Mouse (Mus musculus) stomach, embryonic 14.5 days (tissue): ENCODE data around the gene Inka1. TPM values are rescaled to one million over a fixed set of nuclear protein-coding genes. Genes with fewer than 3 reads are reported as not detected.

Experiments
- ATAC-seq: fragments of 200-750 bp; cut with Nextera tagmentation; 2 replicates; pipeline ENCODE4 v1.8.0; 2017; ENCODE audit warnings: low read depth, moderate TSS enrichment; ENCODE audit not compliant: insufficient number of reproducible peaks, insufficient read depth, low FRiP score
- H3K27ac ChIP-seq: fragments of 300-500 bp; sonication (generic); 2 replicates; pipeline ENCODE4 v1.5.1; 2014; ENCODE audit warnings: mild to moderate bottlenecking, low read length, moderate library complexity, mixed read lengths
- H3K27me3 ChIP-seq: fragments of 300-500 bp; sonication (generic); 2 replicates; pipeline ENCODE4 v1.6.1; 2014; ENCODE audit warnings: low read length, control low read depth, mixed read lengths; ENCODE audit not compliant: control insufficient read depth, insufficient read depth
- H3K36me3 ChIP-seq: fragments of 300-500 bp; sonication (generic); 2 replicates; pipeline ENCODE4 v1.6.1; 2014; ENCODE audit warnings: mild to moderate bottlenecking, control low read depth, low read length, moderate library complexity, mixed read lengths; ENCODE audit not compliant: control insufficient read depth, insufficient read depth
- H3K4me1 ChIP-seq: fragments of 300-500 bp; sonication (generic); 2 replicates; pipeline ENCODE4 v1.6.1; 2014; ENCODE audit warnings: low read length, control low read depth, mixed read lengths; ENCODE audit not compliant: control insufficient read depth, insufficient read depth
- H3K4me2 ChIP-seq: fragments of 300-500 bp; sonication (generic); replicated peaks from 2 replicates; pipeline ENCODE4 v1.6.1; 2014; ENCODE audit warnings: low read depth, low read length, control low read depth
- H3K4me3 ChIP-seq: fragments of 300-500 bp; sonication (generic); 2 replicates; pipeline ENCODE4 v1.5.1; 2014; ENCODE audit warnings: low read depth, low read length, control low read depth
- H3K9ac ChIP-seq: fragments of 300-500 bp; sonication (generic); replicated peaks from 2 replicates; pipeline ENCODE4 v1.6.1; 2014; ENCODE audit warnings: low read depth, mild to moderate bottlenecking, control low read depth, low read length, moderate library complexity, mixed read lengths
- H3K9me3 ChIP-seq: fragments of 300-500 bp; sonication (generic); 2 replicates; pipeline ENCODE4 v1.6.1; 2016; ENCODE audit warnings: low read depth, low read length, control low read depth; ENCODE audit not compliant: control insufficient read depth
- WGBS: fragments of 180-500 bp; shearing (Covaris S2); extraction: QIAGEN DNeasy Blood & Tissue Kit; methylation state at CpG from one replicate; pipeline ENCODE4 v1.1.7; 2014; 5-methylcytosine and 5-hydroxymethylcytosine counted together
- polyA plus RNA-seq: library from polyadenylated mRNA; unstranded; fragments of >200 nt; fragmentation: Nextera tagmentation; extraction: Ambion mirVana; gene quantifications from 2 replicates; pipeline ENCODE4 v1.2.1, GENCODE M21; 2014

Gene Inka1
- polyA plus RNA-seq, 1 experiment from 2014 or later, result 64.9 TPM

DNA sequence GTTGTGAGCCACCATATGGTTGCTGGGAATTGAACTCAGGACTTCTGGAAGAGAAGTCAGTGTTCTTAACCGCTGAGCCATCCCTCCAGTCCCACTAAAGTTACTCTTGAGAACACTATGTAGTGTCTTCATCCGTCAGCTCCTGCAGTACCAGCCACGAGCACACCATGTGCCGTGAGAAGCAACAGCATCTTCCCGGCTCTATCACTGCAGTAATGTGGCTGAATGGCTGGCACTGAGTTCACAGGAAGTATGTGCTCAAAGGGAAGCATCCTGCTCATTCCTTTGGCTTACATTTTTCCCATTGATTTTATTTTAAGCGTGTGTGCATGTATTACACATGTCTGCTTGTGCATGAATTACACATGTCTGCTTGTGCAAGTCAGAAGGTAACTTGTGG is 18.2 kb downstream of the Inka1 start:
- H3K4me2 ChIP-seq, result no peak overlapping the region
- H3K4me1 ChIP-seq, result no peaks in the 10 kb centered on the region
- H3K27me3 ChIP-seq, result no peaks in the 10 kb centered on the region
- WGBS, result 87% methylated on average over 6 of the region's 6 CpGs
- H3K4me3 ChIP-seq, result no peak overlapping the region
- H3K36me3 ChIP-seq, result peaks cover 12% of the 10 kb centered on the region
- no peaks in the 10 kb centered on the region for H3K9me3 ChIP-seq
- H3K27ac ChIP-seq, result no peak overlapping the region
- no peak overlapping the region for H3K9ac ChIP-seq
- no peak for ATAC-seq

DNA sequence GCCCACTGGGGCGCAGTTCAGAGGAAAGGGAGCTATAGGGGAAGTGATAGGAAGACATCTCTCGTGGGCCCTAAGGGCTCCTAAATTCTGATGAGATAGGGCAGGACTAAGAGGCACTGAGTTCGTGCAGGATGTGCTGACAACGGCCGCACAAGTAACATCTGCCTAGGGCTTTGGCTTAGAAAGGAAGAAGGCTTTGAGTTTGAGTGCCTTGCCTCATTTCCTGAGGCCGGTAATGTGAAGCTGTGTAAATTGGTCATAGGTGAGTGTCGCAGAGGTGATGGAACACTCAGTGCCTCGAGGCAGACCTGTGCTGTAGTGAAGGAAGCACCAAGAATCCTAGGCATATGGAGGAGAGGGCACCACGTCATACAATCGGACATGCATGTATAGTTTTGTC is 19.0 kb downstream of the Inka1 start:
- no peaks in the 10 kb centered on the region for H3K27me3 ChIP-seq
- no peak overlapping the region for H3K4me3 ChIP-seq
- WGBS, result 86% methylated on average over 10 of the region's 10 CpGs
- no peak overlapping the region for H3K4me2 ChIP-seq
- H3K27ac ChIP-seq, result no peak overlapping the region
- no peaks in the 10 kb centered on the region for H3K4me1 ChIP-seq
- no peaks in the 10 kb centered on the region for H3K9me3 ChIP-seq
- no peak overlapping the region for H3K9ac ChIP-seq
- peaks cover 17% of the 10 kb centered on the region for H3K36me3 ChIP-seq
- no peak for ATAC-seq

DNA sequence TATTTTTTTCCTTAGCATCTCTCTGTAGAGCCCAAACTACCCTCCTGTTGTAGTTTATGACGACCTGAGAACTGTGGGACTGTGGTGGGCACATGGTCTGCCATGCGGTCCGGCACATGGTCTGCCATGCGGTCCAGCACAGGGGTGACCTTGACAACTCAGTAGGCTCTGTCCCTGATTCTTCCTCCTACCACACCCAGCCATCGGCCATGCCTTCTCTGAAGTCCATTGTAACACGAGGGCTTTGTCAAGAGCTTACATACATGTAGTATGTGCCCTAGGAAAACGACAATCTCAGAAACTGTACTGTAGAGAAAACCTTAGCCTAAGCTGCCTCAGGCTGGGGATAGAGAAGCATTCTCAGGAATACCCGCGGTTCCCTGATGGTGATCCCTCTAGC is 21.0 kb downstream of the Inka1 start:
- ATAC-seq, result no peak
- H3K9me3 ChIP-seq, result no peaks in the 10 kb centered on the region
- no peak overlapping the region for H3K4me2 ChIP-seq
- H3K4me3 ChIP-seq, result no peak overlapping the region
- no peak overlapping the region for H3K9ac ChIP-seq
- no peaks in the 10 kb centered on the region for H3K27me3 ChIP-seq
- no peak overlapping the region for H3K27ac ChIP-seq
- 93% methylated on average over 9 of the region's 9 CpGs for WGBS
- H3K4me1 ChIP-seq, result no peaks in the 10 kb centered on the region
- peaks cover 28% of the 10 kb centered on the region for H3K36me3 ChIP-seq

DNA sequence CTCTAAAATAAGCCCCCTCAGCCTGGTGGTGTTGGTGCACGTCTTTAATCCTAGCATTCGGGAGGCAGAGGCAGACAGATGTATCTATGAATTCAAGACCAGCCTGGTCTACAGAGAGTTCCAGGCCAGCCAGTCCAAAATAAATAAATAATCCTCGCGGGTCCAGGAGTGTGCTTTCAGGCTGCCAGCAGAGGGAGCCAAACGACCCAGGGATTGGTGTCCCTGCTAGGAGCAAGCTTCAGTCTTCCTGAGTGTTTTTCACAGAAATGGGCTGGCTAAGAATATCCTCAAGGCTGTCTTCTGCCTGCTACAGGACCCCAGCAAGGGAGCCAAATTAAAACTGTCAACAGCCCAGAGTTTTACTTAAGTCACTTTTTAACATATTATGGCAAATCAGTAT is 22.0 kb downstream of the Inka1 start:
- Histone ChIP-seq H3K9ac (no peak overlapping the region), H3K27me3 (no peaks in the 10 kb centered on the region), H3K27ac (no peak overlapping the region), H3K4me3 (no peak overlapping the region), H3K36me3 (peaks cover 28% of the 10 kb centered on the region), H3K4me1 (no peaks in the 10 kb centered on the region), H3K4me2 (no peak overlapping the region), H3K9me3 (no peaks in the 10 kb centered on the region)
- ATAC-seq, result peak; percentile 59; the same call in 1 of the 2 replicates
- 14% methylated on average over 5 of the region's 5 CpGs for WGBS

DNA sequence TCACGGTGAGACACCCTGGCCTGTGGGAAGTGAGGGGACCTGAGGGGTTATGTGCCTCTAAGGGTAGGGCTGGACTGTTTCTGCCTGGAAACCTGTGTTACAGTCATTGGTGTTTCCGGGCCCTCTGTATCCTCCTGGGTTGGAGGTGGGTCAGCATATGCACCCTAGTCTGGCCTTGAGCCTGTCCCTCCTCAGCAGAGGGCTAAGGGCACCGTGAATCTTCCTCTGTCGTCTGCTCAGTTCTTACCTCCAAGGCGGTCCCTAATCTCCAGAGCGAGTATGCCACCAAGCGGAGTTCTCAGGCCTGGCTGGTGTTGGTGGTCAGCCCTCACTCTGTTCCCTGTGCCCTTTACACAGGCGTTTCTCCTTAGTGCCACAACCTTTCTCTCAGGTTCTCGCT is 22.8 kb downstream of the Inka1 start:
- H3K36me3 ChIP-seq, result peaks cover 26% of the 10 kb centered on the region

DNA sequence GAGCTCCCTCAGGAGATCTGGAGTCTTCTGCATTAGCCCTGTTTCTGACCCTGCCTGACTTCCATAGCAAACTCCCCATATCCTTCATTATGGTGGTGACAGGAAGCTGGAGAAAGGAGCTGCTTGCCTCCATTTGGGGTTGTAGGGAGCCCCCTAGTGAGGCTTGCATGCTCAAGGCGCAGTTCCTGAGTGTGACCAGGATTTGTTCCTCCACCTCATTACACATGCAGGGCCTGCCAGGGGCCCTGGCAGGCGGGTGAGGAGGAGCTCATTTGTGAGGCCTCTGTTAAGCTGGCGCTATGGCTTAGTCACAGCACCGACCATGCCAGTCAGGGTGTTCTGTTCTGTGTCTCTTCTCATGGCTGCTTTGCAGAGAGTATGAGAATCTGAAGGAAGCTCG is 23.8 kb downstream of the Inka1 start:
- no peak overlapping the region for H3K4me3 ChIP-seq
- H3K4me2 ChIP-seq, result no peak overlapping the region
- H3K27ac ChIP-seq, result peak overlapping the region; percentile 15; the same call in 1 of the 2 replicates
- no peak overlapping the region for H3K9ac ChIP-seq
- no peak for ATAC-seq
- H3K9me3 ChIP-seq, result no peaks in the 10 kb centered on the region
- 57% methylated on average over 5 of the region's 5 CpGs for WGBS
- no peaks in the 10 kb centered on the region for H3K27me3 ChIP-seq
- peaks cover 27% of the 10 kb centered on the region; the same call in 1 of the 2 replicates for H3K36me3 ChIP-seq
- H3K4me1 ChIP-seq, result no peaks in the 10 kb centered on the region

More for the DNA sequence above, 22.8 kb downstream of the Inka1 start:
- H3K27ac ChIP-seq, result no peak overlapping the region
- H3K9me3 ChIP-seq, result no peaks in the 10 kb centered on the region
- H3K4me1 ChIP-seq, result no peaks in the 10 kb centered on the region
- no peak for ATAC-seq
- no peak overlapping the region for H3K9ac ChIP-seq
- WGBS, result 91% methylated on average over 9 of the region's 9 CpGs
- H3K27me3 ChIP-seq, result no peaks in the 10 kb centered on the region
- no peak overlapping the region for H3K4me2 ChIP-seq
- no peak overlapping the region for H3K4me3 ChIP-seq

DNA sequence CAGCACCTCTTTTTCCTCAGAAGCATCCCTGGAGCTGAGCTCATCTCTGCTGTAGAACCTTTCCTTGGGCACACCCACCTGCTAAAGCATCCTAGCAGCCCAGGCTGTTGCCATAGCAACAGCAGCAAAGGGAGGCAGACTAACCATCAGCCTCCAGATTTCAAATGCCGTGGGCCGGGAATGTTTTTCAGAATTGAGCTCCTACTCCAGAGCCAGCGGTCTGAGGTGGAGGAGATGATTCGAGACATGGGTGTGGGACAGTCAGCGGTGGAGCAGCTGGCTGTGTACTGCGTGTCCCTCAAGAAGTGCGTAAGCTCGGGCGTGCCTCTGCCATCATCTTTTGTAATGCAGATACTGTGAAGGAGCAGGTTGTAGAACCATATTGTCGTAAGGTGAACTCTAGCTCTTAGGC is 24.3 kb downstream of the Inka1 start:
- no peaks in the 10 kb centered on the region for H3K9me3 ChIP-seq
- H3K4me3 ChIP-seq, result no peak overlapping the region
- H3K36me3 ChIP-seq, result peaks cover 27% of the 10 kb centered on the region; the same call in 1 of the 2 replicates
- no peak overlapping the region for H3K9ac ChIP-seq
- WGBS, result 87% methylated on average over 10 of the region's 10 CpGs
- H3K4me2 ChIP-seq, result no peak overlapping the region
- no peak for ATAC-seq
- no peaks in the 10 kb centered on the region for H3K4me1 ChIP-seq
- peak overlapping the region; percentile 15; the same call in 1 of the 2 replicates for H3K27ac ChIP-seq
- H3K27me3 ChIP-seq, result no peaks in the 10 kb centered on the region

DNA sequence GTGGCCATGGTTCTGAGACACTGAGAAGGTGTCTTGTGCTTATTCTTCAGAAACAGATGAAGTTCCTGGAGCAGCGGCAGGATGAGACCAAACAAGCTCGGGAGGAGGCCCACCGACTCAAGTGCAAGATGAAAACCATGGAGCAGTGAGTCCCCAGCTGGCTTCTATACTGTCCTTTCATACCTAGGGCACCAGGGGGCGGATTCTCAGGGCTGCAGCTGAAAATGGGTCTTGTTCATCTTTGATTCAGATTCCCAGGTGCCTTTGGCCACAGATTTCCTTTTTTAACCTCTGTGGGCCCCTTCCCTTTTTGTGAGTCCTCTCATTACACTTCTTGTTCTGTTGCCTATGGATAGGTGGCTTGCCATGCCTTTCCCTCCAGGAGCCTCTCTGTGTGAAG is 24.8 kb downstream of the Inka1 start:
- H3K27me3 ChIP-seq, result no peaks in the 10 kb centered on the region
- no peak overlapping the region for H3K4me2 ChIP-seq
- H3K9me3 ChIP-seq, result no peaks in the 10 kb centered on the region
- H3K4me1 ChIP-seq, result no peaks in the 10 kb centered on the region
- H3K27ac ChIP-seq, result no peak overlapping the region
- WGBS, result 76% methylated on average over 4 of the region's 4 CpGs
- no peak overlapping the region for H3K4me3 ChIP-seq
- no peak overlapping the region for H3K9ac ChIP-seq
- H3K36me3 ChIP-seq, result peaks cover 27% of the 10 kb centered on the region; the same call in 1 of the 2 replicates
- no peak for ATAC-seq

DNA sequence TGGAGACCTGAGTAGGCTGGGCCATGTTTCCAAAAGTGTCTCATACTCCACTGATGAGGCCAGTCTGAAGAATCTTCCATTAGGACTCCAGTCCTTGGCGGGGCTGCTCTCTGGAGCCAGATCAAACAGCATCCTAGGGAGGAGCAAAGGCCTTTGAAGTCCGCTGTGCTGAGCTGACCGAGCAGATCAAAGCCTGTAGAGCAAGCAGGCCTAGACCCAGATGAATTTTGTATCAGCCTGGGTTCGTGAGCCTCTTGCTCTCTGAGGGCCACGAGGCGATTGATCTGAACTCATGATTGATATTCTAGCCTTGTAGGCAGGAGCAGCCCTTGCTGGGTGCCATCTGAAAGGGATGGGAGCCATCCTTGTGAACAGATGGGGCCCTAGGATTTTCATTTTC is 25.8 kb downstream of the Inka1 start:
- 44% methylated on average over 6 of the region's 6 CpGs for WGBS

More for the DNA sequence above, 25.8 kb downstream of the Inka1 start:
- Histone ChIP-seq H3K9ac (no peak overlapping the region), H3K36me3 (peaks cover 27% of the 10 kb centered on the region; the same call in 1 of the 2 replicates), H3K9me3 (no peaks in the 10 kb centered on the region), H3K4me3 (no peak overlapping the region), H3K4me2 (no peak overlapping the region), H3K4me1 (no peaks in the 10 kb centered on the region), H3K27ac (no peak overlapping the region), H3K27me3 (no peaks in the 10 kb centered on the region)
- ATAC-seq, result no peak
